Mouse (Mus musculus) thymus, adult 18-20 months (tissue): ENCODE results near the gene Drp2.

Source experiments
- DNase-seq, 2 experiments: peaks; one replicate each; pipeline ENCODE4 v3.0.0; 2022; ENCODE audit warnings: mixed read lengths in 2 of 2

The Drp2 gene

GRCm38 (mm10) chrX:134403863-134404583, at the start of gene Drp2:
Drp2 (plus strand) TSS chrX:134404551.
- DNase-seq, result no peak

GRCm38 (mm10) chrX:134359336-134359735, 45.0 kb upstream of the Drp2 start:
- DNase-seq, result no peak

- no peak for DNase-seq
Measured at GRCm38 (mm10) chrX:134362156-134362555, 42.2 kb upstream of the Drp2 start.

GRCm38 (mm10) chrX:134365421-134365820, 38.9 kb upstream of the Drp2 start:
- DNase-seq, result no peak

- DNase-seq, result no peak
Measured at GRCm38 (mm10) chrX:134366547-134366946, 37.8 kb upstream of the Drp2 start.

GRCm38 (mm10) chrX:134371279-134371678, 33.1 kb upstream of the Drp2 start:
- no peak for DNase-seq

- DNase-seq, result no peak
Measured at GRCm38 (mm10) chrX:134374190-134374589, 30.2 kb upstream of the Drp2 start.

GRCm38 (mm10) chrX:134384896-134385295, 19.5 kb upstream of the Drp2 start:
- DNase-seq, result no peak

GRCm38 (mm10) chrX:134398972-134399371, 5.4 kb upstream of the Drp2 start:
- DNase-seq, result no peak

- no peak for DNase-seq
Measured at GRCm38 (mm10) chrX:134404584-134404955, 219 bp downstream of the Drp2 start.

- no peak for DNase-seq
Measured at GRCm38 (mm10) chrX:134409354-134409900, 5.1 kb downstream of the Drp2 start.

- DNase-seq, result no peak
Measured at GRCm38 (mm10) chrX:134412096-134412495, 7.7 kb downstream of the Drp2 start.

- DNase-seq, result no peak
Measured at GRCm38 (mm10) chrX:134420097-134420496, 15.7 kb downstream of the Drp2 start.

GRCm38 (mm10) chrX:134424263-134424662, 19.9 kb downstream of the Drp2 start:
- no peak for DNase-seq

- DNase-seq, result no peak
Measured at GRCm38 (mm10) chrX:134425798-134426197, 21.4 kb downstream of the Drp2 start.

GRCm38 (mm10) chrX:134426819-134427218, 22.5 kb downstream of the Drp2 start:
- no peak for DNase-seq

- no peak for DNase-seq
Measured at GRCm38 (mm10) chrX:134427307-134427706, 23.0 kb downstream of the Drp2 start.

GRCm38 (mm10) chrX:134474988-134475710, 70.8 kb downstream of the Drp2 start:
- DNase-seq, result no peak

- no peak for DNase-seq
Measured at GRCm38 (mm10) chrX:134476290-134476689, 71.9 kb downstream of the Drp2 start, which contains the start of gene Taf7l. Taf7l (minus strand) TSS chrX:134476490.

- DNase-seq, result no peak
Measured at GRCm38 (mm10) chrX:134481720-134482119, 77.4 kb downstream of the Drp2 start.

GRCm38 (mm10) chrX:134500651-134501050, 96.3 kb downstream of the Drp2 start:
- no peak for DNase-seq
